Comparison of ENCODE assay signal across 11 mouse cellular contexts in the genomic region with DNA sequence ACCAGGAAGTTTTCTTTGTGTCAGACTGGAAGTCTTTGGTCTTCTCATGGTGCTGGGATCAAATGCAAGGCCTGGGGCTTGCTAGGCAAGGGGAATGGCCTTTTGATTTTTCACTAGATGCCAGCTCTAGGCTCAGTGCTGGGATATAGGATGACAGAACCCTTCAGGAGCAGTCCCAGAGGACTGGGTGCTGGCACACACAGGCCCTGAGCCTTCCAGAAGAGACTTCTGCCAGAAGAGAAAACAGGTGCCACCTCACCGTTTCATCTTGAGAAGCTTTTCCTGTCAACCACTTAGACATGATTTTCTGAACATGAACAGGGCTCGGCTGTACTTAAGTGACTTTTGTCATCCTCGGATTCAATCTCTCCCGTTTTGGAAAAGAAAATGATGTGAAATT.
"Had no signal": no experiment of that assay in that cellular context is flagged by ENCODE, and none has a peak within 500 bp of the region (broad histone marks: within the 10 kb centered on the region; RNA-seq: fewer than 3 reads in every experiment).

No protein-coding gene starts in this region.

- DNase-seq: kidney, postnatal 36 days; lung, adult 18-20 months; retina, postnatal 1 day; thymus, adult 18-20 months; thymus, postnatal 14 days had no signal

- H3K4me1 ChIP-seq: limb, embryonic 13.5 days; midbrain, embryonic 12.5 days; neural tube, embryonic 13.5 days had no signal

- H3K4me2 ChIP-seq: limb, embryonic 13.5 days; midbrain, embryonic 12.5 days; neural tube, embryonic 13.5 days had no signal

- H3K4me3 ChIP-seq: layer of hippocampus, adult 2 months; limb, embryonic 13.5 days; midbrain, embryonic 12.5 days; neural tube, embryonic 13.5 days had no signal

- H3K36me3 ChIP-seq: limb, embryonic 13.5 days; midbrain, embryonic 12.5 days; neural tube, embryonic 13.5 days had no signal

- H3K9me3 ChIP-seq: limb, embryonic 13.5 days; midbrain, embryonic 12.5 days; neural tube, embryonic 13.5 days had no signal

- H3K9ac ChIP-seq: limb, embryonic 13.5 days; liver, embryonic 14.5 days; midbrain, embryonic 12.5 days; neural tube, embryonic 13.5 days had no signal

- H3K27ac ChIP-seq: layer of hippocampus, adult 2 months; limb, embryonic 13.5 days; liver, embryonic 14.5 days; midbrain, embryonic 12.5 days; neural tube, embryonic 13.5 days had no signal

- H3K27me3 ChIP-seq: limb, embryonic 13.5 days; midbrain, embryonic 12.5 days; neural tube, embryonic 13.5 days had no signal

- ATAC-seq: midbrain, embryonic 16.5 days had no signal
